Mouse (Mus musculus): ENCODE data around the gene Spice1.

- TF ChIP-seq CTCF (IDR thresholded peaks at IDR 0.05; ENCODE audit: low read depth) (no peak), EP300 (IDR thresholded peaks at IDR 0.05; ENCODE audit: low read depth) (no peak)
Measured at GRCm38 (mm10) chr16:44384251-44384650, 37.3 kb downstream of the Spice1 start.

Data from heart, postnatal 0 days (tissue).